Comparison of ENCODE assay signal across 9 mouse cellular contexts in the genomic region with DNA sequence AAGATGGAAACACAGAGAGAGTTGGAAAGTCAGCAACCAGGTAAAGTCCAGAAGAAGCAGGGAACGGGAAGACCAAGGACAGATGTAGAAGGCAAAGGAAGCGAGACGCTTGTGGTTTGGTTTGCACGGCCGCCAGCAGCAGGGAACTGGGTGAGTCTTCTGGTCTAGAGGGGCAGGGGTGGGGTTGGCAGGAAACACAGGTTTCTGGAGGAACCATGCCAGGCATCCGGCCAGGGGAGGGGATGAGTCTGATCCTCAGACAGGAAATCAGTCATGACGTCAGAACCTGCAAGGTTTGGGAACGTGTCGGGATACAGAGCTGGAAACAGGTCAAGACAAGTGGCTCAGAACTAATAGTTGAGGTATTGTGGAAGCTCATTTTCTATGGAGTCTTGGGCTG. TPM values are rescaled to one million over a fixed set of nuclear protein-coding genes. Genes with fewer than 3 reads are reported as not detected.
A peak's percentile ranks its signal among the peaks of the same experiment; 100 is the strongest.
DNase-seq lines count a peak whose midpoint lies in the region; ATAC-seq and TF ChIP-seq lines count a peak whose summit lies in the region.
"Had no signal": no experiment of that assay in that cellular context is flagged by ENCODE, and none has a peak within 500 bp of the region (broad histone marks: within the 10 kb centered on the region; RNA-seq: fewer than 3 reads in every experiment).

No protein-coding gene starts in this region.

- H3K9me3 ChIP-seq in kidney, embryonic 14.5 days (ENCODE audit: control insufficient read depth, low read length): no peaks in the 10 kb centered on the region
- no peaks in the 10 kb centered on the region for H3K9me3 ChIP-seq in kidney, postnatal 0 days (replicated peaks; ENCODE audit: low read length)
- 0 out of 2 replicates have a peak, but pooled peaks cover 6% of the 10 kb centered on the region for H3K9me3 ChIP-seq in hindbrain, embryonic 12.5 days (replicated peaks)

- H3K27ac ChIP-seq in kidney, embryonic 14.5 days (ENCODE audit: low read depth, low read length): no peak overlapping the region
- H3K27ac ChIP-seq in kidney, postnatal 0 days: no peak overlapping the region
- no peak overlapping the region for H3K27ac ChIP-seq in hindbrain, embryonic 12.5 days

- H3K36me3 ChIP-seq in kidney, embryonic 14.5 days (ENCODE audit: control insufficient read depth, insufficient read depth, low read length): no peaks in the 10 kb centered on the region
- H3K36me3 ChIP-seq in kidney, postnatal 0 days (ENCODE audit: insufficient read depth, low read length): no peaks in the 10 kb centered on the region
- no peaks in the 10 kb centered on the region for H3K36me3 ChIP-seq in splenic B cell, adult 2 months (ENCODE audit: control insufficient read depth, insufficient read depth, low read length, poor library complexity, severe bottlenecking)
- H3K36me3 ChIP-seq in hindbrain, embryonic 12.5 days: no peaks in the 10 kb centered on the region

- H3K9ac ChIP-seq in kidney, embryonic 14.5 days (ENCODE audit: low read depth, low read length): no peak overlapping the region
- no peak overlapping the region for H3K9ac ChIP-seq in kidney, postnatal 0 days (ENCODE audit: low read depth, low read length)
- H3K9ac ChIP-seq in hindbrain, embryonic 12.5 days: no peak overlapping the region

- H3K4me1 ChIP-seq in kidney, embryonic 14.5 days (ENCODE audit: control insufficient read depth, insufficient read depth, low read length): no peaks in the 10 kb centered on the region
- H3K4me1 ChIP-seq in kidney, postnatal 0 days (replicated peaks; ENCODE audit: insufficient read depth, low read length): no peaks in the 10 kb centered on the region
- no peaks in the 10 kb centered on the region for H3K4me1 ChIP-seq in hindbrain, embryonic 12.5 days

- no peak for ATAC-seq in kidney, embryonic 14.5 days (ENCODE audit: low FRiP score, low TSS enrichment)
- no peak for ATAC-seq in kidney, postnatal 0 days (replicated peaks; ENCODE audit: low FRiP score, low read depth)
- no peak for ATAC-seq in hindbrain, embryonic 12.5 days (ENCODE audit: low FRiP score)

- WGBS in kidney, embryonic 14.5 days: 82% methylated on average over 9 of the region's 9 CpGs
- 67% methylated on average over 9 of the region's 9 CpGs for WGBS in kidney, postnatal 0 days
- WGBS in hindbrain, embryonic 12.5 days: 85% methylated on average over 9 of the region's 9 CpGs

- no peak overlapping the region for H3K4me2 ChIP-seq in kidney, embryonic 14.5 days (replicated peaks; ENCODE audit: low read depth, low read length)
- H3K4me2 ChIP-seq in kidney, postnatal 0 days (ENCODE audit: low read length): no peak overlapping the region
- no peak overlapping the region for H3K4me2 ChIP-seq in hindbrain, embryonic 12.5 days (replicated peaks)

- no peak for TF ChIP-seq CTCF in kidney, postnatal 0 days (IDR thresholded peaks at IDR 0.05; ENCODE audit: low read depth)

- no peak overlapping the region for H3K4me3 ChIP-seq in kidney, embryonic 14.5 days (ENCODE audit: low read length)
- no peak overlapping the region for H3K4me3 ChIP-seq in kidney, postnatal 0 days (replicated peaks; ENCODE audit: low read depth, low read length)
- H3K4me3 ChIP-seq in hindbrain, embryonic 12.5 days: no peak overlapping the region

- no peaks in the 10 kb centered on the region for H3K27me3 ChIP-seq in kidney, embryonic 14.5 days (ENCODE audit: control insufficient read depth, insufficient read depth, low read length)
- no peaks in the 10 kb centered on the region for H3K27me3 ChIP-seq in kidney, postnatal 0 days (ENCODE audit: insufficient read depth, low read length)
- no peaks in the 10 kb centered on the region for H3K27me3 ChIP-seq in splenic B cell, adult 2 months (ENCODE audit: control insufficient read depth, insufficient read depth, low read length, poor library complexity, severe bottlenecking)
- no peaks in the 10 kb centered on the region for H3K27me3 ChIP-seq in hindbrain, embryonic 12.5 days

- peak; percentile 42 for DNase-seq in kidney, adult 18-20 months
- DNase-seq in adrenal gland, postnatal 14 days: peak; percentile 70
- DNase-seq in kidney, postnatal 0 days (ENCODE audit: low spot score): peak; percentile 32
- DNase-seq in splenic B cell, adult 2 months (ENCODE audit: low read depth, low spot score): peak; percentile 20
- no peak for DNase-seq in layer of hippocampus, postnatal 14 days (ENCODE audit: low spot score in 2 of 2)
- DNase-seq in retina, embryonic 14.5 days (ENCODE audit: low spot score): no peak
- DNase-seq: cerebellum, postnatal 14 days had no signal

RNA-seq across cellular contexts. Expression of gene Tmed10, which starts 43.2 kb away (rescaled TPM):
- 314 and 356 TPM in 2 replicates for polyA plus RNA-seq in kidney, embryonic 14.5 days (2014; fragmentation: Nextera tagmentation; extraction: Ambion mirVana)
- 236 and 243 TPM in 2 replicates for total RNA-seq in adrenal gland, postnatal 14 days (2021)
- polyA plus RNA-seq in kidney, postnatal 0 days (2015; fragmentation: Nextera tagmentation; extraction: Ambion mirVana): 357 and 372 TPM in 2 replicates
- polyA plus RNA-seq in hindbrain, embryonic 12.5 days (2016; fragmentation: Nextera tagmentation; extraction: Ambion mirVana): 238 and 247 TPM in 2 replicates
- 100 to 1,000 TPM; 146 to 156 TPM for total RNA-seq in layer of hippocampus, postnatal 14 days (2021)

RNA-seq across cellular contexts. Expression of gene Fos, which starts 55.8 kb away (rescaled TPM):
- 1.6 and 3.0 TPM in 2 replicates for polyA plus RNA-seq in kidney, embryonic 14.5 days (2014; fragmentation: Nextera tagmentation; extraction: Ambion mirVana)
- 11.8 and 39.6 TPM in 2 replicates for total RNA-seq in adrenal gland, postnatal 14 days (2021)
- polyA plus RNA-seq in kidney, postnatal 0 days (2015; fragmentation: Nextera tagmentation; extraction: Ambion mirVana): 3.5 and 3.9 TPM in 2 replicates
- 2.4 and 2.7 TPM in 2 replicates for polyA plus RNA-seq in hindbrain, embryonic 12.5 days (2016; fragmentation: Nextera tagmentation; extraction: Ambion mirVana)
- total RNA-seq in layer of hippocampus, postnatal 14 days (2021): 10 to 100 TPM; 12.9 to 16.5 TPM

Comparison
In these comparisons a context has a peak if more than half of its experiments do, and no peak if none do; other contexts are left out.
1. DNase-seq: peak in kidney, adult 18-20 months (single experiment), adrenal gland, postnatal 14 days (single experiment), kidney, postnatal 0 days (single experiment) and splenic B cell, adult 2 months (single experiment); none in layer of hippocampus, postnatal 14 days (0 of 2) and retina, embryonic 14.5 days (single experiment).